Mouse (Mus musculus): ENCODE results near the gene Cops4.

Gene Cops4

DNA sequence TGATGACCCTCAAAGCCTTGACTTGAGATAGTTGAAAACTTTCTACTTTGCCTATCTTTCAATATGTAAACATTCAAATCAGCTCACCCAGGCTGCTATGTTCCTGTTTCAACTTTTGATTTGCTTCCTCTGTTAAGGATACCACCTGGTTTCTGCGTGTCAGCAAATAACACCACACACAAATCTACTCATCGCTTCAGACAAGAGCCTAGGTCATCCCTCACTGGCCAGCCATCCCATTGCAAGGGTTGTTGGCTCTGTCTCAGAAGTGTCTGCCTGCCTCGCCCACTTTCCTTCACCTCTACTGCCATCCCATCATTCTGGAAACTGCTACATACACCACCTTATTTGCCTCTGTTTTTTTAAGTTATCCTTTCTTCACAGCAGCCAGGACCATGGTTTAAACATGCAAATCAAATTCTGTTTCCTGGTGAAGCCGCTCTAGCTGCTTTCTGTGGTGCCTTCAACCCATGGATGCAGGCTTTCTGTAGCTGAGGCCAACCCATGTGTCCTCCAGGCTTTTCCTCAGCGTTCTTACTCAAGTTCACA lies 60.8 kb downstream of the Cops4 start:
- no peak for DNase-seq (ENCODE audit: low spot score in 2 of 2)

DNA sequence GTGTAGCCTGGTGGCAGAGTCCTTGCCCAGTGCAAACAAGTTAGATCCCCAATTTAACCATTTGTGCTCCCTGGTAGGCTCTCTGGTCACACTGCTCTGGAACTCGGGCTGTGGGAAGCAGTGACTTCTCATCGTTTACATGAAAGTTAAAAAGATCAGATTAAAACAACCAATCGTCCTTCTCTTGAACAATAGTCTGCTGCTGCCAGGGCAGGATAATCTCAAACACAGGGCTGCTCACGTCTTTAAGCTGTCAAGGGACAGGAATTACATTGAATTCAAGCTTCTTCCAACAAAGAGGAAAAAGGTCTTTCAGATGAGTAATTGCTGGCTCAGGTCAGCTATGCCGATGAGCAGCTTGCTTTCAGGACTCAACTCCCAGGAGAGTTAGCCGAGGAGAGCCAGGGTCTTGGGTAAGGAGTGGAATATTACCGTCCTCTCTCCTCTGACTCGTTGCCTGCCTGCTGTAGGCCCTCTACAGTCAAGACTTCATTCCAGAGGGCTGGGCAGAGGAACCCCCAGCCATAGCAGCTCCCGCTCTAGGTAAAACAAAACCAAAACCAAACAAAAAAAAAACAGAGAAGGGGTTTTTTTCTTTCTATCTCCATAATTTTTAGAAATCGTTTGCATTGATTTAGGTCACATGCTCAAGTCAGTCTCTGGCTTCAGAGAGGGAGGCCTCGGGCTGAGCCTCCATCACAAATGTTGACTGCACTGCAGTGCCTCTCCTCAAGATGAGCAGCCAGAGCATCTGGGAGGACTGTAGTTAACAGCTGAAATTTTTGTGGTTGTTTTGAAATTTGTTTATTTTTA lies 63.7 kb downstream of the Cops4 start:
- no peak for DNase-seq (ENCODE audit: low spot score in 2 of 2)

DNA sequence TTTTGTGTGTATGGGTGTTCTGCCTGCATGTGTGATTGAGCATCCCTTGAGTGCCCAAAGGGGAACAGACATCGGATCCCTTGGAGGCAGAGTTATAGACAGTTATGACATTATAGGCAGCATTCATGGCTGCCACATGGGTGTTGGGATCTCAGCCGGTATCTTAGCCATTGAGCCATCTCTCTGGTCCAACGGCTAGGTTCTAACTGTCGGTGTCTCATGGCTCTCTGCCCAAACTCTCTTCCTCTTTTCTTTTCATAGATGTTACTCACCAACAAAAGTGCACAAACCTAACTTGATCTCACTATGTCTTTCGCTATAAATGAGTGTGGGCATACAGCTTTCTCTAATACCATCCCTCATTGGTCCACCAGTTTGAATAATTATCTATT lies 64.3 kb downstream of the Cops4 start:
- no peak for DNase-seq (ENCODE audit: low spot score in 2 of 2)

DNA sequence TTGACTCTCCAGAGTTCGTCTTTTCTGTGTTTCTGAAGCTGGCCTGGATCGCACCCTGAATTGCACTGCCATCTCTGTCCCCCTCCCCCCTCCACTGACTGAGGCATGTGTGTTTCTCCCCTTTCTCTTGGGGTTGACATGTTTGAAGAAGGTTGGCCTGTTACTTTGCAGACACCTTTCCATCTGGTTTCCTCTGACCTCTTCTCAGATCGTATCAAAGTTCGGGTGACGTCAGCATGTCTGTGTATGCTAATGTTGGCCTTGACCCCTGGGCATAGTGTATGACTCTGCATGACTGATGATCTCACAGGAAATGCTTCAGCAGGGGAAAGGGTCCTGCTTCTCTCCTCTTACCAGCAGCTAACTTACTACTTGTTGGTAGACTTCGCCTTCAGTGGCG lies 65.0 kb downstream of the Cops4 start:
- no peak for DNase-seq (ENCODE audit: low spot score in 2 of 2)

DNA sequence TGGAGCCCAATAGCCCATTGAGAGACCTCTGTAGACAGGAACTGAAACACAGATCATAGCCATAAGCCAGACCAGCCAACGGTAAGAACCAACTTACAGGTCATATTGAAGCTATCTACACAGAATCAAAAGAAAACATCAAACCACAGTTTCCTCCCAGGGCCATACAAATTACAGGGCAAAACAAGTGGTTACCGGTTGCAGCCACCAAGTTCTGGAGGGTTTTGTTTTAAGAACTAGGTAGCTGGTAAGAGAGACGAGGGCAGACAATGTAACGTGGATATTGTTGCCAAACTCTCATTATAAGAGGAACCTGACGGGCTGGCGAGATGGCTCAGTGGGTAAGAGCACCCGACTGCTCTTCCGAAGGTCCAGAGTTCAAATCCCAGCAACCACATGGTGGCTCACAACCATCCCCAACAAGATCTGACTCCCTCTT lies 67.1 kb downstream of the Cops4 start:
- no peak for DNase-seq (ENCODE audit: low spot score in 2 of 2)

DNA sequence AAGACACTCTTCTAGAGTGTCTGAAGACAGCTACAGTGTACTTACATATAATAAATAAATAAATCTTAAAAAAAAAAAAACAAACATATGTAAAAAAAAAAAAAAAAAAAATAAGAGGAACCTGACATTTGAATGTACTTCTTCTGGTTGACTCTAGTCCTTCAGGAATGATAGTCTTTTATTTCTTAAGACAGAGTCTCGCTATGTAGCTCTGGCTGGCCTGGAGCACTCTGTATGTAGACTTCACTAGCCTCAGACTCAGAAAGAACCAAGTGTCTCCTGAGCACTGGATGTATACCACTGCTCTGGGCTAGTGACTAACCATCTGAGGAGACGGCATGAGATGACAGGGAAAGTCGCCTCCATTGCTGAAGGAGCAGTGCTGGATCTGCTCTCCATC lies 67.5 kb downstream of the Cops4 start:
- DNase-seq (ENCODE audit: low spot score in 2 of 2), result no peak

DNA sequence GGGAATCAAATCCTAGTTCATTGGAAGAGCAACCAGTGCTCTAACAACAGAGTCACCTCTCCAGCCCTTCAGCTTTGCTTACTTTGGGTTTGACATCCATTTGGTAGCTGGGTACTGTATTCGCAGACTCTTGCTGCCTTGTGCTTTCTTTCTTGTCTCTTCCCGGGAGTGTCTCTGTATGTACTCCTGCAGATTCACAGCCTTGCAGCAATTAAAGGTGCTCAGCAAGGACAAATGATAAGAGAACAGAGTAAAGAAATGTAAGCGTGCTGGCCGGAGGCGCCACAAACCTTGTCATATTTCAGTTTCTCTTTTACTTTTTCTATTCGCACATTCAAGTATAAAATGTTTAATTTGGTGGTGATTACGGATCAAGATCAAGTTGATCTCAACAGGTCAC lies 69.0 kb downstream of the Cops4 start:
- no peak for DNase-seq (ENCODE audit: low spot score in 2 of 2)

DNA sequence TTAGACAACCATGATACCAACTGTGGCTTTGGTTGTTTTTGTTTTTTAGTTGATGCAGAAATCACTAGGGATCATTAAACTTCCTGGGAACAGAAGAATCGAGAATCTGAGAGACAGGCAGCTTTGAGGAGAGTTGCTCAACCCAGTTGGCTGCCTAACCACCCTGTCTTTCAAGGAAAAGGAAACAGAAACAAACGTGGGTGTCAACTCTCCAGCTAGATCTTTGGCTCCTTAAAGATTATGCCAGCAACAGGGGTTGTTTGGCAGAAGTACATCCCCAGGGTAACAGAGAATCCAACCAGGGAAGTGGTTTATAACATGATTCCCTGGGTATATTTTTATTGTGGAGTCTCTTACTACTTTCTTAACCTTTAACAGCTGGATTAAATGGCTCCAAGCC lies 69.5 kb downstream of the Cops4 start:
- no peak for DNase-seq (ENCODE audit: low spot score in 2 of 2)

DNA sequence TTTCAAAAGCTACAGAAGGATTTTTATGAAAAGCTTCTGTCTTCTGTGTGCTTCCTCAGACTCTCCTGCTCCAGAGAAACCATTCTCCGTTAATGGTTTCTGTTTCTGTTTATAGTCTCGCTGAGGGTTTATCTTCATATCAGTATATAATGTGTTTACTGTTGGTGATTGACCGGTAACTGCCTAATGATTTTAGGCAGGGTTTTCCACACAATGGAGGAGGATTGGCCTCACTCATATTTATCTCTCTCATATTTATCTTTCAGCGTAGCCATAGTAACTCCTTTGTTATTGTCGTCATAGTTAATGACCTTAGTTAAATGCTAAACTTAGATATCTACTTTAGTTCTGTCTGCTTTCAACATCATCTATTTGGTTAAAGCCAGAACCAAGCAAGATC lies 72.4 kb downstream of the Cops4 start:
- DNase-seq (ENCODE audit: low spot score in 2 of 2), result no peak

DNA sequence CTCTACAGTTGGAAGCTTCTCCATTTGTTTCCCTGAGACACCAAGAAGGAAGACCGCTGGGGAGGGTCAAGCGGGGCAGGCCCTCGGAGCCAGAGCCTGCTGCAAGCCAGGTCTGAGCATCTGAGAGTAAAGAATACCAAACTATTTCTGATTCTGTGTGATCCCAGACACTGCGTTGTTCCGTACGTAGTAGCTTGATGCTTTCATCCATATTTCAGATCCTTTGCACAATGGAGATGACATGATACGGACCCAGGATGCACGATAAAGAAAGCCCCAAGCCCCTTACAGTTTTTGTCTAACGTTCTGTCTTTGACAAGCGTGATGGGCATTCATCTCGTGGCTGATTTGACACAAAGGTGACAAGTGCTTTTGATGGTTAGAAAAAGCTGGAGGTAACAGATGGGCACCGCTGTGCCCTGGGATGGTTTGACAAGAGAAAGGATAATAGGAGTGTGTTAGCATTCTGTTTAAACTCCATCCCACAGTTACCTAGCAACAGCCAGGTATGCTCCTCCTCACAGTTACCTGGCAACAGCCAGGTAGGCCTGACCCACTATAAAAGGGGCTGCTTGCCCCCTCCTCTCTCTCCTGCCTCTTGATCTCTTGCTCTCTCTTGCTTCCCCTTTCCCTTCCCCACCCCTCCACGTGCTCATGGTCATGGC lies 76.8 kb downstream of the Cops4 start:
- no peak for DNase-seq (ENCODE audit: low spot score in 2 of 2)

DNA sequence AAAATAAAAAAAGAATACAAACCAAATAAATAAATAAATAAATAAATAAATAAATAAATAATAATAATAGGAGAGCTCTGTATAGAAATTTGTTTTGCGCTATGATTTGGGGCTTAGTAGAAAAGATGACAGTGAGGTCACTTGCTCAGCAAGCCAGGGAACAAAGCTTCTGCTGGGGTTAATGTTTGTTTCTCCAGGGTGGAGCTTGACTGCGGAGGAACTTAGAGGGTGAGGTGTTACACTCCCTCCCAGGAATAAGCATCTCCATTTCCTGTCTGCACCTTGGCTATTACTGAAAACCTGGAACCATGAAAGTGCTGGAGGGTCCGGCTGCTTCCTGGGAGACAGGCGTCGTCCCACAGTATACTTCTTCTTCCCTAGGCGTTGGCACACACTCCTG lies 77.9 kb downstream of the Cops4 start:
- no peak for DNase-seq (ENCODE audit: low spot score in 2 of 2)
